Mouse (Mus musculus): ENCODE results near the gene Gm12355. TPM values are rescaled to one million over a fixed set of nuclear protein-coding genes. Genes with fewer than 3 reads are reported as not detected.

The Gm12355 gene
- total RNA-seq, 1 experiment, result 2.9 TPM

- H3K4me3 ChIP-seq (ENCODE audit: insufficient read depth in 1 of 2, low read depth in 1 of 2, low read length in 2 of 2, poor library complexity in 1 of 2, severe bottlenecking in 1 of 2), result peak overlapping the region; percentile 33 to 39; a peak in 2 of 4 replicates
- H3K9me3 ChIP-seq (ENCODE audit: control insufficient read depth, insufficient read depth, low read depth, low read length), result no peaks in the 10 kb centered on the region
These were observed 26.6 kb downstream of the Gm12355 start for GRCm38 (mm10) chr11:98598851-98599290.

GRCm38 (mm10) chr11:98597991-98598390, 27.5 kb downstream of the Gm12355 start, which contains the start of gene Lrrc3c:
TSS of gene Lrrc3c (plus strand) at chr11:98598291.
- no peak within 1 kb of the TSS for H3K27ac ChIP-seq (ENCODE audit: insufficient read depth, low read depth, low read length, poor library complexity, severe bottlenecking)
- in situ Hi-C loops (cut with MboI; ENCODE audit: low sequenced_read_pairs in 2 of 2, unreplicated experiment in 2 of 2), result no loop called here
- H3K9ac ChIP-seq (ENCODE audit: insufficient read depth, low read depth, low read length, poor library complexity, severe bottlenecking), result no peak within 1 kb of the TSS
- no peaks in the 10 kb centered on the region for H3K36me3 ChIP-seq (ENCODE audit: control insufficient read depth, insufficient read depth, low read length, poor library complexity, severe bottlenecking)
- no peak for TF ChIP-seq MAFK (IDR thresholded peaks at IDR 0.05; ENCODE audit: insufficient read depth, low read depth, low read length)
- no peak for TF ChIP-seq HCFC1 (IDR thresholded peaks at IDR 0.05; ENCODE audit: borderline replicate concordance, insufficient read depth, low read length)
- no peak for TF ChIP-seq ZNF384 (IDR thresholded peaks at IDR 0.05; ENCODE audit: low read depth, low read length)
- no peak for TF ChIP-seq ZC3H11A (IDR thresholded peaks at IDR 0.05; ENCODE audit: borderline replicate concordance, low read depth, low read length)
- TF ChIP-seq CHD2 (IDR thresholded peaks at IDR 0.05; ENCODE audit: low read depth, low read length), result no peak
- H3K9me3 ChIP-seq (ENCODE audit: control insufficient read depth, insufficient read depth, low read depth, low read length), result no peaks in the 10 kb centered on the region
- peaks cover 0 to 3% of the 10 kb centered on the region in 2 experiments; a peak in 2 of 4 replicates for H3K4me1 ChIP-seq (ENCODE audit: control insufficient read depth in 2 of 2, insufficient read depth in 2 of 2, low read length in 2 of 2, poor library complexity in 1 of 2)
- peak within 1 kb of the TSS; percentile 33 to 39; a peak in 2 of 4 replicates for H3K4me3 ChIP-seq (ENCODE audit: insufficient read depth in 1 of 2, low read depth in 1 of 2, low read length in 2 of 2, poor library complexity in 1 of 2, severe bottlenecking in 1 of 2)
- DNase-seq (ENCODE audit: low read depth, low spot score), result no peak

More at GRCm38 (mm10) chr11:98598851-98599290, 26.6 kb downstream of the Gm12355 start:
- H3K27ac ChIP-seq (ENCODE audit: insufficient read depth, low read depth, low read length, poor library complexity, severe bottlenecking), result no peak overlapping the region
- H3K36me3 ChIP-seq (ENCODE audit: control insufficient read depth, insufficient read depth, low read length, poor library complexity, severe bottlenecking), result no peaks in the 10 kb centered on the region
- peaks cover 0 to 3% of the 10 kb centered on the region in 2 experiments; a peak in 2 of 4 replicates for H3K4me1 ChIP-seq (ENCODE audit: control insufficient read depth in 2 of 2, insufficient read depth in 2 of 2, low read length in 2 of 2, poor library complexity in 1 of 2)
- in situ Hi-C loops (cut with MboI; ENCODE audit: low sequenced_read_pairs in 2 of 2, unreplicated experiment in 2 of 2), result no loop called here
- TF ChIP-seq CHD2 (IDR thresholded peaks at IDR 0.05; ENCODE audit: low read depth, low read length), result no peak
- TF ChIP-seq ZC3H11A (IDR thresholded peaks at IDR 0.05; ENCODE audit: borderline replicate concordance, low read depth, low read length), result no peak
- no peak for TF ChIP-seq HCFC1 (IDR thresholded peaks at IDR 0.05; ENCODE audit: borderline replicate concordance, insufficient read depth, low read length)
- TF ChIP-seq MAFK (IDR thresholded peaks at IDR 0.05; ENCODE audit: insufficient read depth, low read depth, low read length), result no peak
- no peak for TF ChIP-seq ZNF384 (IDR thresholded peaks at IDR 0.05; ENCODE audit: low read depth, low read length)
- H3K9ac ChIP-seq (ENCODE audit: insufficient read depth, low read depth, low read length, poor library complexity, severe bottlenecking), result no peak overlapping the region
- DNase-seq (ENCODE audit: low read depth, low spot score), result no peak

- peaks cover 0 to 3% of the 10 kb centered on the region in 2 experiments; a peak in 1 of 4 replicates for H3K4me1 ChIP-seq (ENCODE audit: control insufficient read depth in 2 of 2, insufficient read depth in 2 of 2, low read length in 2 of 2, poor library complexity in 1 of 2)
- peak; percentile 86 for DNase-seq (ENCODE audit: low read depth, low spot score)
- TF ChIP-seq ZNF384 (IDR thresholded peaks at IDR 0.05; ENCODE audit: low read depth, low read length) (peak; percentile 90), HCFC1 (IDR thresholded peaks at IDR 0.05; ENCODE audit: borderline replicate concordance, insufficient read depth, low read length) (no peak)
- no peak overlapping the region for H3K4me3 ChIP-seq (ENCODE audit: insufficient read depth in 1 of 2, low read depth in 1 of 2, low read length in 2 of 2, poor library complexity in 1 of 2, severe bottlenecking in 1 of 2)
- in situ Hi-C loops (cut with MboI; ENCODE audit: low sequenced_read_pairs in 2 of 2, unreplicated experiment in 2 of 2), result no loop called here
- no peak overlapping the region for H3K9ac ChIP-seq (ENCODE audit: insufficient read depth, low read depth, low read length, poor library complexity, severe bottlenecking)
- H3K36me3 ChIP-seq (ENCODE audit: control insufficient read depth, insufficient read depth, low read length, poor library complexity, severe bottlenecking), result no peaks in the 10 kb centered on the region
- no peaks in the 10 kb centered on the region for H3K9me3 ChIP-seq (ENCODE audit: control insufficient read depth, insufficient read depth, low read depth, low read length)
- no peak overlapping the region for H3K27ac ChIP-seq (ENCODE audit: insufficient read depth, low read depth, low read length, poor library complexity, severe bottlenecking)
These were observed 28.1 kb downstream of the Gm12355 start for GRCm38 (mm10) chr11:98597363-98597762.

GRCm38 (mm10) chr11:98595955-98596354, 29.5 kb downstream of the Gm12355 start:
- no peaks in the 10 kb centered on the region for H3K9me3 ChIP-seq (ENCODE audit: control insufficient read depth, insufficient read depth, low read depth, low read length)
- H3K27ac ChIP-seq (ENCODE audit: insufficient read depth, low read depth, low read length, poor library complexity, severe bottlenecking), result no peak overlapping the region
- in situ Hi-C loops (cut with MboI; ENCODE audit: low sequenced_read_pairs in 2 of 2, unreplicated experiment in 2 of 2), result no loop called here
- no peak overlapping the region for H3K9ac ChIP-seq (ENCODE audit: insufficient read depth, low read depth, low read length, poor library complexity, severe bottlenecking)
- DNase-seq (ENCODE audit: low read depth, low spot score), result no peak
- no peaks in the 10 kb centered on the region for H3K36me3 ChIP-seq (ENCODE audit: control insufficient read depth, insufficient read depth, low read length, poor library complexity, severe bottlenecking)
- TF ChIP-seq MAFK (IDR thresholded peaks at IDR 0.05; ENCODE audit: insufficient read depth, low read depth, low read length) (no peak), ZNF384 (IDR thresholded peaks at IDR 0.05; ENCODE audit: low read depth, low read length) (no peak), ZC3H11A (IDR thresholded peaks at IDR 0.05; ENCODE audit: borderline replicate concordance, low read depth, low read length) (no peak), HCFC1 (IDR thresholded peaks at IDR 0.05; ENCODE audit: borderline replicate concordance, insufficient read depth, low read length) (no peak), CHD2 (IDR thresholded peaks at IDR 0.05; ENCODE audit: low read depth, low read length) (no peak)
- no peak overlapping the region for H3K4me3 ChIP-seq (ENCODE audit: insufficient read depth in 1 of 2, low read depth in 1 of 2, low read length in 2 of 2, poor library complexity in 1 of 2, severe bottlenecking in 1 of 2)
- H3K4me1 ChIP-seq (ENCODE audit: control insufficient read depth in 2 of 2, insufficient read depth in 2 of 2, low read length in 2 of 2, poor library complexity in 1 of 2), result no peaks in the 10 kb centered on the region; a peak in 1 of 4 replicates

GRCm38 (mm10) chr11:98595473-98595872, 30.0 kb downstream of the Gm12355 start:
- no peak overlapping the region for H3K9ac ChIP-seq (ENCODE audit: insufficient read depth, low read depth, low read length, poor library complexity, severe bottlenecking)
- DNase-seq (ENCODE audit: low read depth, low spot score), result no peak
- no peak for TF ChIP-seq HCFC1 (IDR thresholded peaks at IDR 0.05; ENCODE audit: borderline replicate concordance, insufficient read depth, low read length)
- no peak for TF ChIP-seq MAFK (IDR thresholded peaks at IDR 0.05; ENCODE audit: insufficient read depth, low read depth, low read length)
- TF ChIP-seq ZNF384 (IDR thresholded peaks at IDR 0.05; ENCODE audit: low read depth, low read length), result no peak
- no peak for TF ChIP-seq CHD2 (IDR thresholded peaks at IDR 0.05; ENCODE audit: low read depth, low read length)
- TF ChIP-seq ZC3H11A (IDR thresholded peaks at IDR 0.05; ENCODE audit: borderline replicate concordance, low read depth, low read length), result no peak
- no peak overlapping the region for H3K27ac ChIP-seq (ENCODE audit: insufficient read depth, low read depth, low read length, poor library complexity, severe bottlenecking)
- H3K36me3 ChIP-seq (ENCODE audit: control insufficient read depth, insufficient read depth, low read length, poor library complexity, severe bottlenecking), result no peaks in the 10 kb centered on the region
- in situ Hi-C loops (cut with MboI; ENCODE audit: low sequenced_read_pairs in 2 of 2, unreplicated experiment in 2 of 2), result no loop called here
- H3K9me3 ChIP-seq (ENCODE audit: control insufficient read depth, insufficient read depth, low read depth, low read length), result no peaks in the 10 kb centered on the region
- no peak overlapping the region for H3K4me3 ChIP-seq (ENCODE audit: insufficient read depth in 1 of 2, low read depth in 1 of 2, low read length in 2 of 2, poor library complexity in 1 of 2, severe bottlenecking in 1 of 2)
- H3K4me1 ChIP-seq (ENCODE audit: control insufficient read depth in 2 of 2, insufficient read depth in 2 of 2, low read length in 2 of 2, poor library complexity in 1 of 2), result no peaks in the 10 kb centered on the region; a peak in 1 of 4 replicates

Data from ES-E14 (cell line).